Mouse (Mus musculus): ENCODE data around the gene Prkg2.

The Prkg2 gene

GRCm38 (mm10) chr5:98975877-98976672, 61.1 kb downstream of the Prkg2 start:
- no peak for DNase-seq (ENCODE audit: low spot score)

- DNase-seq (ENCODE audit: low spot score): no peak
Measured at GRCm38 (mm10) chr5:98966679-98967078, 70.5 kb downstream of the Prkg2 start.

- DNase-seq (ENCODE audit: low spot score): no peak
Measured at GRCm38 (mm10) chr5:98965139-98965538, 72.0 kb downstream of the Prkg2 start.

GRCm38 (mm10) chr5:98964367-98964766, 72.8 kb downstream of the Prkg2 start:
- DNase-seq (ENCODE audit: low spot score): no peak

GRCm38 (mm10) chr5:98962472-98962871, 74.7 kb downstream of the Prkg2 start:
- DNase-seq (ENCODE audit: low spot score): no peak

- no peak for DNase-seq (ENCODE audit: low spot score)
Measured at GRCm38 (mm10) chr5:98955576-98955975, 81.6 kb downstream of the Prkg2 start.

- no peak for DNase-seq (ENCODE audit: low spot score)
Measured at GRCm38 (mm10) chr5:98953386-98953785, 83.8 kb downstream of the Prkg2 start.

- DNase-seq (ENCODE audit: low spot score): no peak
Measured at GRCm38 (mm10) chr5:98951566-98951965, 85.6 kb downstream of the Prkg2 start.

GRCm38 (mm10) chr5:98950495-98951092, 86.6 kb downstream of the Prkg2 start:
- DNase-seq (ENCODE audit: low spot score): no peak

- DNase-seq (ENCODE audit: low spot score): no peak
Measured at GRCm38 (mm10) chr5:98949784-98950183, 87.4 kb downstream of the Prkg2 start.

GRCm38 (mm10) chr5:98946656-98947055, 90.5 kb downstream of the Prkg2 start:
- no peak for DNase-seq (ENCODE audit: low spot score)

- DNase-seq (ENCODE audit: low spot score): no peak
Measured at GRCm38 (mm10) chr5:98946117-98946620, 91.0 kb downstream of the Prkg2 start.

GRCm38 (mm10) chr5:98943776-98944175, 93.4 kb downstream of the Prkg2 start:
- no peak for DNase-seq (ENCODE audit: low spot score)

GRCm38 (mm10) chr5:98940731-98941130, 96.4 kb downstream of the Prkg2 start:
- no peak for DNase-seq (ENCODE audit: low spot score)

GRCm38 (mm10) chr5:98939631-98940208, 97.4 kb downstream of the Prkg2 start:
- no peak for DNase-seq (ENCODE audit: low spot score)

- no peak for DNase-seq (ENCODE audit: low spot score)
Measured at GRCm38 (mm10) chr5:98939116-98939515, 98.0 kb downstream of the Prkg2 start.

GRCm38 (mm10) chr5:98937879-98938278, 99.3 kb downstream of the Prkg2 start:
- DNase-seq (ENCODE audit: low spot score): no peak

- DNase-seq (ENCODE audit: low spot score): no peak
Measured at GRCm38 (mm10) chr5:98936650-98937049, 100.5 kb downstream of the Prkg2 start.

GRCm38 (mm10) chr5:98935930-98936329, 101.2 kb downstream of the Prkg2 start:
- DNase-seq (ENCODE audit: low spot score): no peak

- DNase-seq (ENCODE audit: low spot score): no peak
Measured at GRCm38 (mm10) chr5:98922921-98923320, 114.2 kb downstream of the Prkg2 start.

- DNase-seq (ENCODE audit: low spot score): no peak
Measured at GRCm38 (mm10) chr5:98921608-98922007, 115.5 kb downstream of the Prkg2 start.

GRCm38 (mm10) chr5:98918716-98919115, 118.4 kb downstream of the Prkg2 start:
- no peak for DNase-seq (ENCODE audit: low spot score)

- DNase-seq (ENCODE audit: low spot score): no peak
Measured at GRCm38 (mm10) chr5:98902339-98902738, 134.8 kb downstream of the Prkg2 start.
